Mouse (Mus musculus) hindbrain, postnatal 0 days (tissue): Measurements from ENCODE around the gene B3gnt2. TPM values are rescaled to one million over a fixed set of nuclear protein-coding genes. Genes with fewer than 3 reads are reported as not detected.
A peak's percentile ranks its signal among the peaks of the same experiment; 100 is the strongest.

ENCODE experiments used
- ATAC-seq: fragments of 200-750 bp; cut with Nextera tagmentation; 2 replicates; pipeline ENCODE4 v1.8.0; 2017; ENCODE audit warnings: mild to moderate bottlenecking, moderate TSS enrichment, moderate library complexity
- DNase-seq: peaks from one replicate; pipeline ENCODE4 v3.0.0-alpha.2; 2015; ENCODE audit warnings: low spot score
- H3K27ac ChIP-seq: fragments of 300-500 bp; sonication (generic); 2 replicates; pipeline ENCODE4 v1.5.1; 2014; ENCODE audit warnings: mild to moderate bottlenecking
- H3K27me3 ChIP-seq: fragments of 300-500 bp; sonication (generic); 2 replicates; pipeline ENCODE4 v1.6.1; 2014; ENCODE audit warnings: low read length, mixed read lengths; ENCODE audit not compliant: insufficient read depth
- H3K36me3 ChIP-seq: fragments of 300-500 bp; sonication (generic); 2 replicates; pipeline ENCODE4 v1.6.1; 2014; ENCODE audit warnings: low read length, mixed read lengths; ENCODE audit not compliant: insufficient read depth
- H3K4me1 ChIP-seq: fragments of 300-500 bp; sonication (generic); 2 replicates; pipeline ENCODE4 v1.6.1; 2014; ENCODE audit warnings: antibody characterized with exemption, low read length, mixed read lengths; ENCODE audit not compliant: insufficient read depth
- H3K4me2 ChIP-seq: fragments of 300-500 bp; sonication (generic); 2 replicates; pipeline ENCODE4 v1.6.1; 2014; ENCODE audit warnings: low read depth, mild to moderate bottlenecking, low read length, moderate library complexity, mixed read lengths
- H3K4me3 ChIP-seq: fragments of 300-500 bp; sonication (generic); 2 replicates; pipeline ENCODE4 v1.5.1; 2014; ENCODE audit warnings: low read length
- H3K9ac ChIP-seq: fragments of 300-500 bp; sonication (generic); replicated peaks from 2 replicates; pipeline ENCODE4 v1.6.1; 2014; ENCODE audit warnings: mild to moderate bottlenecking, low read length, moderate library complexity, mixed read lengths
- H3K9me3 ChIP-seq: fragments of 300-500 bp; sonication (generic); 2 replicates; pipeline ENCODE4 v1.6.1; 2016; ENCODE audit warnings: low read length, mixed read lengths
- CTCF ChIP-seq: IDR thresholded peaks from 2 replicates; pipeline ENCODE4 v1.5.1; 2016; ENCODE audit warnings: antibody characterized with exemption, control low read depth, low read depth
- WGBS: fragments of 180-500 bp; shearing (Covaris S2); extraction: QIAGEN DNeasy Blood & Tissue Kit; methylation state at CpG from one replicate; pipeline ENCODE4 v1.1.7; 2014; 5-methylcytosine and 5-hydroxymethylcytosine counted together
- polyA plus RNA-seq: library from polyadenylated mRNA; unstranded; fragments of >200 nt; fragmentation: Nextera tagmentation; extraction: Ambion mirVana; gene quantifications from 2 replicates; pipeline ENCODE4 v1.2.1, GENCODE M21; 2015
- total RNA-seq: library from RNA; depleted of rRNA; stranded (reverse); fragments of >200 nt; gene quantifications from 2 replicates; pipeline ENCODE4 v1.2.3, GENCODE M21; 2014

Gene B3gnt2
- total and polyA plus RNA-seq, 2 experiments from 2014 or later, result 2.9 to 9.2 TPM

- no peaks in the 10 kb centered on the region for H3K4me1 ChIP-seq
- no peak overlapping the region for H3K4me2 ChIP-seq
- no peak overlapping the region for H3K4me3 ChIP-seq
- DNase-seq, result no peak
- ATAC-seq, result no peak
- H3K27me3 ChIP-seq, result no peaks in the 10 kb centered on the region
- 84% methylated on average over 7 of the region's 7 CpGs for WGBS
- no peak overlapping the region for H3K27ac ChIP-seq
- H3K36me3 ChIP-seq, result no peaks in the 10 kb centered on the region
- no peaks in the 10 kb centered on the region for H3K9me3 ChIP-seq
- TF ChIP-seq CTCF, result no peak
- no peak overlapping the region for H3K9ac ChIP-seq
These were observed 51.2 kb downstream of the B3gnt2 start for GRCm38 (mm10) chr11:22809465-22810096.

- H3K4me2 ChIP-seq, result no peak overlapping the region
- no peak for ATAC-seq
- H3K9ac ChIP-seq, result no peak overlapping the region
These were observed 52.7 kb downstream of the B3gnt2 start for GRCm38 (mm10) chr11:22808040-22808439.

GRCm38 (mm10) chr11:22805171-22805570 lies 55.6 kb downstream of the B3gnt2 start:
- Histone ChIP-seq H3K27me3 (no peaks in the 10 kb centered on the region), H3K9me3 (no peaks in the 10 kb centered on the region), H3K4me2 (no peak overlapping the region), H3K4me3 (no peak overlapping the region), H3K36me3 (no peaks in the 10 kb centered on the region), H3K4me1 (no peaks in the 10 kb centered on the region), H3K27ac (no peak overlapping the region), H3K9ac (no peak overlapping the region)
- DNase-seq (no peak), ATAC-seq (no peak)
- no peak for TF ChIP-seq CTCF
- 90% methylated on average over 1 of the region's 1 CpGs for WGBS

More at GRCm38 (mm10) chr11:22808040-22808439, 52.7 kb downstream of the B3gnt2 start:
- H3K27me3 ChIP-seq, result no peaks in the 10 kb centered on the region
- no peaks in the 10 kb centered on the region for H3K36me3 ChIP-seq
- H3K9me3 ChIP-seq, result no peaks in the 10 kb centered on the region
- no peaks in the 10 kb centered on the region for H3K4me1 ChIP-seq
- DNase-seq, result no peak
- H3K4me3 ChIP-seq, result no peak overlapping the region
- no peak for TF ChIP-seq CTCF
- no peak overlapping the region for H3K27ac ChIP-seq

GRCm38 (mm10) chr11:22799987-22800424 lies 60.8 kb downstream of the B3gnt2 start:
- no peaks in the 10 kb centered on the region for H3K36me3 ChIP-seq
- H3K27ac ChIP-seq, result no peak overlapping the region
- TF ChIP-seq CTCF, result no peak
- no peaks in the 10 kb centered on the region for H3K27me3 ChIP-seq
- H3K4me2 ChIP-seq, result peak overlapping the region; percentile 18; the same call in 1 of the 2 replicates
- 28% methylated on average over 9 of the region's 9 CpGs for WGBS
- DNase-seq (peak; percentile 31), ATAC-seq (peak; percentile 58; the same call in 1 of the 2 replicates)
- H3K9ac ChIP-seq, result no peak overlapping the region
- no peak overlapping the region for H3K4me3 ChIP-seq
- no peaks in the 10 kb centered on the region for H3K9me3 ChIP-seq
- H3K4me1 ChIP-seq, result no peaks in the 10 kb centered on the region

- Histone ChIP-seq H3K4me2 (no peak overlapping the region), H3K36me3 (no peaks in the 10 kb centered on the region), H3K4me3 (no peak overlapping the region), H3K27me3 (no peaks in the 10 kb centered on the region), H3K9ac (no peak overlapping the region), H3K27ac (no peak overlapping the region), H3K4me1 (no peaks in the 10 kb centered on the region), H3K9me3 (no peaks in the 10 kb centered on the region)
- ATAC-seq (no peak), DNase-seq (no peak)
- WGBS, result 67% methylated on average over 5 of the region's 5 CpGs
- no peak for TF ChIP-seq CTCF
These were observed 61.8 kb downstream of the B3gnt2 start for GRCm38 (mm10) chr11:22798916-22799315.

GRCm38 (mm10) chr11:22794734-22795133 lies 66.0 kb downstream of the B3gnt2 start:
- no peak for TF ChIP-seq CTCF
- Histone ChIP-seq H3K4me1 (no peaks in the 10 kb centered on the region), H3K27me3 (no peaks in the 10 kb centered on the region), H3K9me3 (no peaks in the 10 kb centered on the region), H3K27ac (no peak overlapping the region), H3K36me3 (no peaks in the 10 kb centered on the region), H3K4me3 (no peak overlapping the region), H3K9ac (no peak overlapping the region), H3K4me2 (no peak overlapping the region)
- DNase-seq (no peak), ATAC-seq (no peak)
- 93% methylated on average over 1 of the region's 1 CpGs for WGBS

- Histone ChIP-seq H3K9ac (no peak overlapping the region), H3K9me3 (no peaks in the 10 kb centered on the region), H3K4me1 (no peaks in the 10 kb centered on the region), H3K4me3 (no peak overlapping the region), H3K27ac (no peak overlapping the region), H3K36me3 (no peaks in the 10 kb centered on the region), H3K27me3 (no peaks in the 10 kb centered on the region), H3K4me2 (no peak overlapping the region)
- WGBS, result 76% methylated on average over 1 of the region's 1 CpGs
- DNase-seq (no peak), ATAC-seq (no peak)
- no peak for TF ChIP-seq CTCF
These were observed 66.9 kb downstream of the B3gnt2 start for GRCm38 (mm10) chr11:22793881-22794203.
